Mouse (Mus musculus): ENCODE data around the gene Tmem208. TPM values are rescaled to one million over a fixed set of nuclear protein-coding genes. Genes with fewer than 3 reads are reported as not detected.

Gene Tmem208
- polyA plus RNA-seq, 1 experiment from 2014 or later, result 91.2 TPM

- 23% methylated on average over 1 of the region's 1 CpGs for WGBS (ENCODE audit: insufficient replicate concordance)
- Histone ChIP-seq H3K4me2 (0 out of 2 replicates have a peak overlapping the region, but pooled peaks have one; percentile 0), H3K4me3 (replicated peaks) (no peak overlapping the region), H3K9ac (no peak overlapping the region), H3K4me1 (replicated peaks) (peaks cover 43% of the 10 kb centered on the region), H3K27ac (replicated peaks) (peak overlapping the region; percentile 60), H3K9me3 (replicated peaks) (no peaks in the 10 kb centered on the region), H3K27me3 (no peaks in the 10 kb centered on the region), H3K36me3 (replicated peaks) (peaks cover 100% of the 10 kb centered on the region)
- ATAC-seq (ENCODE audit: insufficient read depth), result peak; percentile 52
Observed at GRCm38 (mm10) chr8:105311718-105312117, 14.4 kb upstream of the Tmem208 start.

GRCm38 (mm10) chr8:105312891-105313481, 13.2 kb upstream of the Tmem208 start:
- H3K27me3 ChIP-seq, result no peaks in the 10 kb centered on the region
- no peak overlapping the region for H3K4me3 ChIP-seq (replicated peaks)
- peaks cover 51% of the 10 kb centered on the region for H3K4me1 ChIP-seq (replicated peaks)
- peaks cover 100% of the 10 kb centered on the region for H3K36me3 ChIP-seq (replicated peaks)
- peak overlapping the region; percentile 60 for H3K27ac ChIP-seq (replicated peaks)
- H3K9ac ChIP-seq, result peak overlapping the region; percentile 35; the same call in 1 of the 2 replicates
- H3K4me2 ChIP-seq, result peak overlapping the region; percentile 54
- 52% methylated on average over 8 of the region's 8 CpGs for WGBS (ENCODE audit: insufficient replicate concordance)
- no peaks in the 10 kb centered on the region for H3K9me3 ChIP-seq (replicated peaks)
- peak; percentile 60 for ATAC-seq (ENCODE audit: insufficient read depth)

GRCm38 (mm10) chr8:105313622-105314402, 12.3 kb upstream of the Tmem208 start:
- peak overlapping the region; percentile 54 for H3K4me2 ChIP-seq
- H3K9me3 ChIP-seq (replicated peaks), result no peaks in the 10 kb centered on the region
- ATAC-seq (ENCODE audit: insufficient read depth), result peak; percentile 22
- H3K4me3 ChIP-seq (replicated peaks), result no peak overlapping the region
- H3K9ac ChIP-seq, result peak overlapping the region; percentile 35; the same call in 1 of the 2 replicates
- H3K36me3 ChIP-seq (replicated peaks), result peaks cover 100% of the 10 kb centered on the region
- peak overlapping the region; percentile 60 for H3K27ac ChIP-seq (replicated peaks)
- H3K27me3 ChIP-seq, result no peaks in the 10 kb centered on the region
- WGBS (ENCODE audit: insufficient replicate concordance), result 72% methylated on average over 9 of the region's 9 CpGs
- H3K4me1 ChIP-seq (replicated peaks), result peaks cover 59% of the 10 kb centered on the region

- H3K27ac ChIP-seq (replicated peaks), result no peak overlapping the region; the same call in 1 of the 2 replicates
- no peak for ATAC-seq (ENCODE audit: insufficient read depth)
- 92% methylated on average over 18 of the region's 18 CpGs for WGBS (ENCODE audit: insufficient replicate concordance)
- H3K4me2 ChIP-seq, result no peak overlapping the region
- H3K4me1 ChIP-seq (replicated peaks), result peaks cover 73% of the 10 kb centered on the region
- no peaks in the 10 kb centered on the region for H3K9me3 ChIP-seq (replicated peaks)
- H3K36me3 ChIP-seq (replicated peaks), result peaks cover 100% of the 10 kb centered on the region
- H3K9ac ChIP-seq, result no peak overlapping the region
- no peak overlapping the region for H3K4me3 ChIP-seq (replicated peaks)
- H3K27me3 ChIP-seq, result no peaks in the 10 kb centered on the region
Observed at GRCm38 (mm10) chr8:105315073-105315769, 10.9 kb upstream of the Tmem208 start.

- no peaks in the 10 kb centered on the region for H3K9me3 ChIP-seq (replicated peaks)
- no peak overlapping the region for H3K4me2 ChIP-seq
- peaks cover 75% of the 10 kb centered on the region for H3K4me1 ChIP-seq (replicated peaks)
- no peaks in the 10 kb centered on the region for H3K27me3 ChIP-seq
- 82% methylated on average over 4 of the region's 4 CpGs for WGBS (ENCODE audit: insufficient replicate concordance)
- H3K4me3 ChIP-seq (replicated peaks), result no peak overlapping the region
- H3K27ac ChIP-seq (replicated peaks), result no peak overlapping the region; the same call in 1 of the 2 replicates
- ATAC-seq (ENCODE audit: insufficient read depth), result no peak
- H3K36me3 ChIP-seq (replicated peaks), result peaks cover 84% of the 10 kb centered on the region
- H3K9ac ChIP-seq, result no peak overlapping the region
Observed at GRCm38 (mm10) chr8:105317941-105318340, 8.2 kb upstream of the Tmem208 start.

GRCm38 (mm10) chr8:105318662-105319190, 7.4 kb upstream of the Tmem208 start:
- no peak overlapping the region for H3K9ac ChIP-seq
- peaks cover 74% of the 10 kb centered on the region for H3K4me1 ChIP-seq (replicated peaks)
- H3K27ac ChIP-seq (replicated peaks), result peak overlapping the region; percentile 54; the same call in 1 of the 2 replicates
- H3K36me3 ChIP-seq (replicated peaks), result peaks cover 78% of the 10 kb centered on the region
- H3K27me3 ChIP-seq, result no peaks in the 10 kb centered on the region
- ATAC-seq (ENCODE audit: insufficient read depth), result no peak
- H3K4me2 ChIP-seq, result no peak overlapping the region
- H3K9me3 ChIP-seq (replicated peaks), result no peaks in the 10 kb centered on the region
- no peak overlapping the region for H3K4me3 ChIP-seq (replicated peaks)
- WGBS (ENCODE audit: insufficient replicate concordance), result 74% methylated on average over 11 of the region's 11 CpGs

- ATAC-seq (ENCODE audit: insufficient read depth), result peak; percentile 83
- WGBS (ENCODE audit: insufficient replicate concordance), result 24% methylated on average over 4 of the region's 4 CpGs
Observed at GRCm38 (mm10) chr8:105323183-105323582, 3.0 kb upstream of the Tmem208 start.

GRCm38 (mm10) chr8:105325641-105326093, 487 bp upstream of the Tmem208 start:
- no peaks in the 10 kb centered on the region for H3K27me3 ChIP-seq
- peaks cover 44% of the 10 kb centered on the region for H3K36me3 ChIP-seq (replicated peaks)
- ATAC-seq (ENCODE audit: insufficient read depth), result peak; percentile 6
- under 1% methylated on average over 12 of the region's 12 CpGs for WGBS (ENCODE audit: insufficient replicate concordance)
- H3K9ac ChIP-seq, result peak overlapping the region; percentile 81
- peak overlapping the region; percentile 96 for H3K27ac ChIP-seq (replicated peaks)
- H3K4me1 ChIP-seq (replicated peaks), result peaks cover 58% of the 10 kb centered on the region
- no peaks in the 10 kb centered on the region for H3K9me3 ChIP-seq (replicated peaks)
- peak overlapping the region; percentile 84 for H3K4me2 ChIP-seq
- peak overlapping the region; percentile 73 for H3K4me3 ChIP-seq (replicated peaks)

More at GRCm38 (mm10) chr8:105323183-105323582, 3.0 kb upstream of the Tmem208 start:
- peak overlapping the region; percentile 84 for H3K4me2 ChIP-seq
- peak overlapping the region; percentile 56 for H3K9ac ChIP-seq
- no peaks in the 10 kb centered on the region for H3K9me3 ChIP-seq (replicated peaks)
- H3K27ac ChIP-seq (replicated peaks), result peak overlapping the region; percentile 96
- peak overlapping the region; percentile 73 for H3K4me3 ChIP-seq (replicated peaks)
- no peaks in the 10 kb centered on the region for H3K27me3 ChIP-seq
- H3K36me3 ChIP-seq (replicated peaks), result peaks cover 40% of the 10 kb centered on the region
- peaks cover 80% of the 10 kb centered on the region for H3K4me1 ChIP-seq (replicated peaks)

GRCm38 (mm10) chr8:105326968-105327367, 814 bp downstream of the Tmem208 start:
- ATAC-seq (ENCODE audit: insufficient read depth), result no peak
- Histone ChIP-seq H3K27me3 (no peaks in the 10 kb centered on the region), H3K4me1 (replicated peaks) (peaks cover 49% of the 10 kb centered on the region), H3K9ac (peak overlapping the region; percentile 81), H3K4me3 (replicated peaks) (peak overlapping the region; percentile 73), H3K27ac (replicated peaks) (peak overlapping the region; percentile 96), H3K36me3 (replicated peaks) (peaks cover 53% of the 10 kb centered on the region), H3K4me2 (peak overlapping the region; percentile 80), H3K9me3 (replicated peaks) (no peaks in the 10 kb centered on the region)
- 18% methylated on average over 6 of the region's 6 CpGs for WGBS (ENCODE audit: insufficient replicate concordance)

GRCm38 (mm10) chr8:105330325-105330724, 4.2 kb downstream of the Tmem208 start:
- no peak overlapping the region for H3K27ac ChIP-seq (replicated peaks)
- 86% methylated on average over 12 of the region's 12 CpGs for WGBS (ENCODE audit: insufficient replicate concordance)
- ATAC-seq (ENCODE audit: insufficient read depth), result no peak

More at GRCm38 (mm10) chr8:105330325-105330724, 4.2 kb downstream of the Tmem208 start:
- H3K4me2 ChIP-seq, result no peak overlapping the region
- peaks cover 18% of the 10 kb centered on the region for H3K4me1 ChIP-seq (replicated peaks)
- no peaks in the 10 kb centered on the region for H3K9me3 ChIP-seq (replicated peaks)
- no peak overlapping the region for H3K9ac ChIP-seq
- H3K36me3 ChIP-seq (replicated peaks), result peaks cover 59% of the 10 kb centered on the region
- H3K4me3 ChIP-seq (replicated peaks), result no peak overlapping the region
- no peaks in the 10 kb centered on the region for H3K27me3 ChIP-seq
